Mouse (Mus musculus): ENCODE data around the gene Elk1.
A peak's percentile ranks its signal among the peaks of the same experiment; 100 is the strongest.

The Elk1 gene

GRCm38 (mm10) chrX:20950191-20950880 lies at the start of gene Elk1:
Elk1 (minus strand) TSS chrX:20950608.
- DNase-seq (ENCODE audit: low read depth, low spot score): peak; percentile 92

- no peak for DNase-seq (ENCODE audit: low read depth, low spot score)
Measured at GRCm38 (mm10) chrX:20980901-20981300, 30.5 kb upstream of the Elk1 start.

GRCm38 (mm10) chrX:20961477-20962378 lies 11.3 kb upstream of the Elk1 start, which contains the start of gene Uxt:
Uxt (minus strand) TSS chrX:20962017.
- DNase-seq (ENCODE audit: low read depth, low spot score): peak; percentile 91

- peak; percentile 64 for DNase-seq (ENCODE audit: low read depth, low spot score)
Measured at GRCm38 (mm10) chrX:20946055-20946454, 4.4 kb downstream of the Elk1 start.

- no peak for DNase-seq (ENCODE audit: low read depth, low spot score)
Measured at GRCm38 (mm10) chrX:20931963-20932362, 18.4 kb downstream of the Elk1 start.

- no peak for DNase-seq (ENCODE audit: low read depth, low spot score)
Measured at GRCm38 (mm10) chrX:20931364-20931763, 19.0 kb downstream of the Elk1 start, which contains the start of gene Cfp. Cfp (minus strand) TSS chrX:20931555.

- no peak for DNase-seq (ENCODE audit: low read depth, low spot score)
Measured at GRCm38 (mm10) chrX:20929859-20930258, 20.5 kb downstream of the Elk1 start.

- no peak for DNase-seq (ENCODE audit: low read depth, low spot score)
Measured at GRCm38 (mm10) chrX:20924976-20925375, 25.4 kb downstream of the Elk1 start.

GRCm38 (mm10) chrX:20923506-20923905 lies 26.9 kb downstream of the Elk1 start:
- DNase-seq (ENCODE audit: low read depth, low spot score): no peak

- no peak for DNase-seq (ENCODE audit: low read depth, low spot score)
Measured at GRCm38 (mm10) chrX:20921366-20921765, 29.0 kb downstream of the Elk1 start.

- peak; percentile 87 for DNase-seq (ENCODE audit: low read depth, low spot score)
Measured at GRCm38 (mm10) chrX:20920844-20921364, 29.5 kb downstream of the Elk1 start, which contains the start of gene Syn1. Syn1 (minus strand) TSS chrX:20921004.

- DNase-seq (ENCODE audit: low read depth, low spot score): no peak
Measured at GRCm38 (mm10) chrX:20920249-20920843, 30.1 kb downstream of the Elk1 start.

- no peak for DNase-seq (ENCODE audit: low read depth, low spot score)
Measured at GRCm38 (mm10) chrX:20915075-20915474, 35.3 kb downstream of the Elk1 start.

- DNase-seq (ENCODE audit: low read depth, low spot score): no peak
Measured at GRCm38 (mm10) chrX:20913726-20914125, 36.7 kb downstream of the Elk1 start.

GRCm38 (mm10) chrX:20910074-20910473 lies 40.3 kb downstream of the Elk1 start:
- no peak for DNase-seq (ENCODE audit: low read depth, low spot score)

Measured in CD4-positive, CD25-positive, alpha-beta regulatory T cell, adult 2 months (primary cell).